Mouse (Mus musculus) liver (tissue): ENCODE data around the gene Chd9.

Source experiments
- DNase-seq: peaks from one replicate; pipeline ENCODE4 v3.0.0-alpha.2; 2020; ENCODE audit warnings: mixed read lengths

The Chd9 gene

DNA sequence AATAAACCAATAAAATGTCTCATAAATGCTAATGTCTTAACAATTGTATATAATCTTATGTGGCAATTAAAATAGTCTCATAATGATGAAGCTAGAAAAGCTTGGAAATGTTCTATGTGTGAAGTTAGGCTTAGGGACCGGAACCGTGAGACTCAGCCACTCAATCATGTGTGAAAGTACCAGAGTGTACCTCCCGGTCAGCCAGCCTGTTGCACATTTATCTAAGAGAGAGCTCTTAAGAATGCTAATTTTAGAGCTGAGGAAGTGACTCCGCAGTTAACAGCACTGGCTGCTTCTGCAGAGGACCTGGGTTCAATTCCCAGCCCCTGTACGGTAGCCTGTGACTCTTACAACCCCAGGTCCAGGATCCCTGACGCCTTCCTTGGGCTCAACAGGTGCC, 270.0 kb downstream of the Chd9 start:
- DNase-seq = no peak
